Mouse (Mus musculus) heart, postnatal 36 days (tissue): ENCODE data around the gene Shroom3. TPM values are rescaled to one million over a fixed set of nuclear protein-coding genes. Genes with fewer than 3 reads are reported as not detected.
A peak's percentile ranks its signal among the peaks of the same experiment; 100 is the strongest.

ENCODE experiments used
- DNase-seq, 2 experiments: peaks; one replicate each; pipeline ENCODE4 v3.0.0; 2021 to 2022
- intact Hi-C: fragments of 180-260 bp; cut with DNase I; formaldehyde crosslinking; loops from one replicate; pipeline ENCODE4 v1.15.1; 2025
- total RNA-seq, 2 experiments: library from RNA; stranded (reverse); gene quantifications; 2 replicates each; pipeline ENCODE4 v1.2.3; 2021

Shroom3 gene
- total RNA-seq, 2 experiments from 2014 or later: 40.0 to 48.9 TPM

GRCm38 (mm10) chr5:92796089-92796990 is 113.1 kb downstream of the Shroom3 start:
- intact Hi-C loops: no loop called here
- DNase-seq: no peak

GRCm38 (mm10) chr5:92797981-92798380 is 114.7 kb downstream of the Shroom3 start:
- no peak for DNase-seq
- intact Hi-C loops: no loop called here

- intact Hi-C loops: no loop called here
- DNase-seq: no peak
Measured at GRCm38 (mm10) chr5:92804379-92804778, 121.1 kb downstream of the Shroom3 start.

GRCm38 (mm10) chr5:92808503-92809415 is 125.5 kb downstream of the Shroom3 start:
- DNase-seq: peak; percentile 55 to 68
- intact Hi-C loops: no loop called here

GRCm38 (mm10) chr5:92809416-92809750 is 126.1 kb downstream of the Shroom3 start:
- intact Hi-C loops: no loop called here
- DNase-seq: no peak

- no peak for DNase-seq
- intact Hi-C loops: loop anchor here (5.0 kb wide), 1 partner anchor 141 kb away; no protein-coding TSS in a partner anchor
Measured at GRCm38 (mm10) chr5:92810922-92811533, 127.8 kb downstream of the Shroom3 start.

- DNase-seq: peak; percentile 16 to 31
- intact Hi-C loops: loop anchor here (5.0 kb wide), 1 partner anchor 141 kb away; no protein-coding TSS in a partner anchor
Measured at GRCm38 (mm10) chr5:92811761-92812160, 128.5 kb downstream of the Shroom3 start.

- DNase-seq: no peak
- intact Hi-C loops: loop anchor here (5.0 kb wide), 1 partner anchor 139 kb away; no protein-coding TSS in a partner anchor
Measured at GRCm38 (mm10) chr5:92812936-92813335, 129.7 kb downstream of the Shroom3 start.

GRCm38 (mm10) chr5:92813562-92813961 is 130.3 kb downstream of the Shroom3 start:
- no peak for DNase-seq
- intact Hi-C loops: loop anchor here (5.0 kb wide), 1 partner anchor 139 kb away; no protein-coding TSS in a partner anchor

GRCm38 (mm10) chr5:92814621-92815020 is 131.4 kb downstream of the Shroom3 start:
- intact Hi-C loops: loop anchor here (5.0 kb wide), 1 partner anchor 138 kb away; no protein-coding TSS in a partner anchor
- no peak for DNase-seq

GRCm38 (mm10) chr5:92817122-92817822 is 134.0 kb downstream of the Shroom3 start:
- DNase-seq: no peak
- intact Hi-C loops: no loop called here

GRCm38 (mm10) chr5:92821370-92821769 is 138.1 kb downstream of the Shroom3 start:
- DNase-seq: no peak
- intact Hi-C loops: loop anchor here (5.0 kb wide), 1 partner anchor 139 kb away; the partner anchor contains the start of gene Shroom3

GRCm38 (mm10) chr5:92823495-92823894 is 140.3 kb downstream of the Shroom3 start:
- no peak for DNase-seq
- intact Hi-C loops: loop anchor here (5.0 kb wide), 1 partner anchor 141 kb away; the partner anchor contains the start of gene Shroom3

GRCm38 (mm10) chr5:92824304-92825009 is 141.2 kb downstream of the Shroom3 start:
- intact Hi-C loops: loop anchor here (5.0 kb wide), 1 partner anchor 142 kb away; the partner anchor contains the start of gene Shroom3

GRCm38 (mm10) chr5:92830391-92830790 is 147.2 kb downstream of the Shroom3 start:
- DNase-seq: no peak
- intact Hi-C loops: no loop called here

More at GRCm38 (mm10) chr5:92824304-92825009, 141.2 kb downstream of the Shroom3 start:
- no peak for DNase-seq

GRCm38 (mm10) chr5:92834513-92834912 is 151.3 kb downstream of the Shroom3 start:
- intact Hi-C loops: no loop called here
- no peak for DNase-seq

GRCm38 (mm10) chr5:92837311-92837710 is 154.1 kb downstream of the Shroom3 start:
- intact Hi-C loops: no loop called here
- DNase-seq: no peak

GRCm38 (mm10) chr5:92838351-92838784 is 155.1 kb downstream of the Shroom3 start:
- intact Hi-C loops: no loop called here
- no peak for DNase-seq

- intact Hi-C loops: no loop called here
Measured at GRCm38 (mm10) chr5:92839314-92839713, 156.1 kb downstream of the Shroom3 start.

More at GRCm38 (mm10) chr5:92839314-92839713, 156.1 kb downstream of the Shroom3 start:
- DNase-seq: no peak
